ENCODE assay signal across 13 mouse cellular contexts in the genomic region with DNA sequence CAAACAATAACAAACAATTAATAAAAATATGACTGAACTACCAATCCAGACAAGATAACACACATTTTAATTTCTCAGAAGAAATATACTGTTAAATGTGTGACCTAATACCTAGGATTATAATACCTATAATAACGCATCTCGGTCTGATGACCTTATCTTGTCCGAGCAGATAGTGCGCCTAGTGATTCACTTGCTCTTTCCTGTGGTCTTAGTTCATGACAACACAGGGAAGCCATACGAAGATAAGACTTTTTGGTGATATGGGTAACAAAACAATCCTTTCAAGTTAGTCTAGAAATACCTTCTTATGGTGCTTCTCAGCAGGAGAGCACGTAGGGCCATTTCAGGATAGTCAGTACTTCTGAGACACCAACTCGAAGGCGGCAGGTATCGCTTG.
"Had no signal": no experiment of that assay in that cellular context is flagged by ENCODE, and none has a peak within 500 bp of the region (broad histone marks: within the 10 kb centered on the region; RNA-seq: fewer than 3 reads in every experiment).

No protein-coding gene starts in this region.

- H3K9ac ChIP-seq: limb, embryonic 13.5 days; midbrain, embryonic 12.5 days had no signal

- H3K9me3 ChIP-seq: midbrain, embryonic 12.5 days had no signal

- ATAC-seq: midbrain, embryonic 16.5 days had no signal

- H3K27ac ChIP-seq: kidney, postnatal 0 days; layer of hippocampus, adult 2 months; limb, embryonic 13.5 days; midbrain, embryonic 12.5 days; stomach, postnatal 0 days had no signal

- H3K4me2 ChIP-seq: limb, embryonic 13.5 days; midbrain, embryonic 12.5 days had no signal

- H3K27me3 ChIP-seq: limb, embryonic 13.5 days; midbrain, embryonic 12.5 days had no signal

- DNase-seq: kidney, adult 11 months; kidney, adult 9 months; kidney, postnatal 36 days; left cerebral cortex, postnatal 4 days; right cerebral cortex, adult 18-20 months; right cerebral cortex, postnatal 25 days; thymus, postnatal 4 days had no signal

- H3K4me3 ChIP-seq: layer of hippocampus, adult 2 months; limb, embryonic 13.5 days; midbrain, embryonic 12.5 days had no signal

- H3K36me3 ChIP-seq: limb, embryonic 13.5 days; midbrain, embryonic 12.5 days had no signal

- H3K4me1 ChIP-seq: midbrain, embryonic 12.5 days had no signal
